Mouse (Mus musculus): ENCODE measurements at regions not wholly inside any gene's neighbourhood (a gene's known extent, or its start where the extent isn't known, plus 50 kb on each side); places are given as distances from the start of the nearest gene placed in this dataset.

DNA sequence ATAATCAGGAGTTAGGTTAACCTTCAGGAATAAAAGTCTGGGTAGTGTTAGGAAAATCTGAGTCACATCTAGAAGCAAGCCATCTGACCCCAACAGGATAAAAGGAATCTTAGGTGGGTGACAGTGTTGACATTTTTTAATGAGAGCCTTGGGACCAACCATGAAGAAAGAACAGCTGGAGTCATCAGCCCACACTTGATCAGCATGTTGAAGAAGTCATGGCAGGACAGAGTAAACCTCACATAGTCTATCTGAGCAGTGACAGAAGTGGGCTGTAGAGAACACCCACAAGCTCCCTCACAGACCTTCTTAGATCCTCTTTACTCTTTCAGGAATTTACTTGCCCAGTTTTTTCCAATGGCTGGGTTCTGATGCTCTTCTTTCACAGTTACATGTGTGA is 251.9 kb upstream of the N6amt1 start:
- TF ChIP-seq EP300 (IDR thresholded peaks at IDR 0.05; ENCODE audit: low read depth): no peak
- no peak for TF ChIP-seq CTCF (IDR thresholded peaks at IDR 0.05; ENCODE audit: low read depth)
- no peaks in the 10 kb centered on the region for H3K9me3 ChIP-seq (ENCODE audit: control insufficient read depth, low read length)
- no peaks in the 10 kb centered on the region for H3K27me3 ChIP-seq (ENCODE audit: control insufficient read depth, insufficient read depth, low read length)
- H3K4me1 ChIP-seq (replicated peaks; ENCODE audit: control insufficient read depth in 2 of 2, insufficient read depth in 2 of 2, low read length in 1 of 2): no peaks in the 10 kb centered on the region
- DNase-seq (ENCODE audit: low read depth in 3 of 3, low spot score in 3 of 3) (no peak), ATAC-seq (ENCODE audit: insufficient read depth) (no peak)
- H3K4me2 ChIP-seq (ENCODE audit: low read depth): no peak overlapping the region
- no peak overlapping the region for H3K27ac ChIP-seq
- no peak overlapping the region for H3K4me3 ChIP-seq (ENCODE audit: insufficient read depth in 1 of 2, low read depth in 2 of 2, low read length in 2 of 2)
- H3K36me3 ChIP-seq (replicated peaks; ENCODE audit: control insufficient read depth, insufficient read depth, low read depth): no peaks in the 10 kb centered on the region
- H3K9ac ChIP-seq (replicated peaks): no peak overlapping the region

DNA sequence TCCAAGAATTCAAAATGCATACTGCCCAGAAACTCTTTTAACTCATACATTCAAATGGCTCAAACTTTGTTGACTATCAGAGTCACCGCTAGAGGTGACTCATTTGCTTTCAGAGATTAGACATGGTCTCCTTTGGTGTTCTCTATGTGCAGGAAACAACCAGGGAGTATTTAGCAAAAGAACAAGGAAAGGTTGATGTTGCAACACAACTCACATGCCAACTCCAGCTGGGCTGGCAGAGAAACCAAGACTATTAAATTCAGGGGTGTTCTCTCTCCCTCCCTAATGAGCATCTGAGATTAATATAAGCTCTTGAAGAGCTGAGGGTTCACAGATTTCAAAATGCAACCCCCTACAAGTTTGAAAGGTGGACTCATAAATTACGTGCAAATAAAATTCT is 262.0 kb upstream of the N6amt1 start:
- TF ChIP-seq CTCF (IDR thresholded peaks at IDR 0.05; ENCODE audit: low read depth) (no peak), EP300 (IDR thresholded peaks at IDR 0.05; ENCODE audit: low read depth) (no peak)
- WGBS (ENCODE audit: insufficient replicate concordance): 61% methylated on average over 2 of the region's 2 CpGs
- Histone ChIP-seq H3K27me3 (ENCODE audit: control insufficient read depth, insufficient read depth, low read length) (no peaks in the 10 kb centered on the region), H3K27ac (no peak overlapping the region), H3K4me3 (ENCODE audit: insufficient read depth in 1 of 2, low read depth in 2 of 2, low read length in 2 of 2) (no peak overlapping the region), H3K4me2 (ENCODE audit: low read depth) (no peak overlapping the region), H3K4me1 (replicated peaks; ENCODE audit: control insufficient read depth in 2 of 2, insufficient read depth in 2 of 2, low read length in 1 of 2) (no peaks in the 10 kb centered on the region), H3K9ac (replicated peaks) (no peak overlapping the region), H3K9me3 (ENCODE audit: control insufficient read depth, low read length) (no peaks in the 10 kb centered on the region), H3K36me3 (replicated peaks; ENCODE audit: control insufficient read depth, insufficient read depth, low read depth) (no peaks in the 10 kb centered on the region)
- ATAC-seq (ENCODE audit: insufficient read depth): no peak
- DNase-seq (ENCODE audit: low read depth in 3 of 3, low spot score in 3 of 3): no peak

DNA sequence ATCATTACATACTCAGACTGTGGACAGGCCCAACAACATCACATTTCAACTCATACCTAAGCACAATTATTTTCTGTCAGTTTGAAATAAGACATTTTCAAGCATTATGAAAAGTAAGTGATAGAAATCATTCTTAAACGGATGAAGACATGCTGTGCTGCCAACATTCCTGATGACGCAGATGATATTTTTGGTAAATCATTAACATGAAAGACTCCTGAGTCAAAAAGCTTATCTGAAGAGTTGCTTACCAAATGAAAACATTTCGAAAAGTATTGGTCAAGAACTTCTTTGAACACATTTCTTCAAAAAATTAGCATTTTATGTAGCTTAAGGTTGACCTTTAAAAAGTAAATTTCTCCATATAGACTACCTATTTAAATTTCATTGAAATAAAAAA is 264.7 kb upstream of the N6amt1 start:
- no peaks in the 10 kb centered on the region for H3K4me1 ChIP-seq (replicated peaks; ENCODE audit: control insufficient read depth in 2 of 2, insufficient read depth in 2 of 2, low read length in 1 of 2)
- H3K9ac ChIP-seq (replicated peaks): no peak overlapping the region
- ATAC-seq (ENCODE audit: insufficient read depth) (no peak), DNase-seq (ENCODE audit: low read depth in 3 of 3, low spot score in 3 of 3) (no peak)
- no peaks in the 10 kb centered on the region for H3K9me3 ChIP-seq (ENCODE audit: control insufficient read depth, low read length)
- no peak overlapping the region for H3K4me2 ChIP-seq (ENCODE audit: low read depth)
- no peaks in the 10 kb centered on the region for H3K36me3 ChIP-seq (replicated peaks; ENCODE audit: control insufficient read depth, insufficient read depth, low read depth)
- no peak overlapping the region for H3K4me3 ChIP-seq (ENCODE audit: insufficient read depth in 1 of 2, low read depth in 2 of 2, low read length in 2 of 2)
- no peak overlapping the region for H3K27ac ChIP-seq
- no peaks in the 10 kb centered on the region for H3K27me3 ChIP-seq (ENCODE audit: control insufficient read depth, insufficient read depth, low read length)
- TF ChIP-seq CTCF (IDR thresholded peaks at IDR 0.05; ENCODE audit: low read depth) (no peak), EP300 (IDR thresholded peaks at IDR 0.05; ENCODE audit: low read depth) (no peak)
- WGBS (ENCODE audit: insufficient replicate concordance): 46% methylated on average over 3 of the region's 3 CpGs

DNA sequence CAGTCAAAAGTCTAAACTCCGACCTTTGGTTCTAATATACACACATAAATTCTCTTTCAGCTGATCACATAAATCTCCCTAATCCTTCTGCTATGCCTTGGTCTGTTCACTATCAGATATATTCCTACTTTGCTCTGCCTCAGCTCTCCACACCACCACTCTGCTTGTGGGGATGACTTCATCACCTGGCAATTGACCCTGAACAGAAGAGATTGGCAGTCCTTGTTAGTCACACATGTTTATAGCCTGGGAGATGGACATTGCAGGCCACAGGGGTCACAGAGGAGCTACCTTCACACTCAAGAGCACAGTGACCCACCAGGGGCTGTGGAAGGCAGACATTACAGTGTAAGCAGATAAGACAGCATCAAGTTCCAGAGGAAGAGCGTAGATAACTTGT is 270.5 kb upstream of the N6amt1 start:
- Histone ChIP-seq H3K36me3 (replicated peaks; ENCODE audit: control insufficient read depth, insufficient read depth, low read depth) (no peaks in the 10 kb centered on the region), H3K27ac (no peak overlapping the region), H3K9ac (replicated peaks) (no peak overlapping the region), H3K9me3 (ENCODE audit: control insufficient read depth, low read length) (no peaks in the 10 kb centered on the region), H3K4me1 (replicated peaks; ENCODE audit: control insufficient read depth in 2 of 2, insufficient read depth in 2 of 2, low read length in 1 of 2) (no peaks in the 10 kb centered on the region), H3K27me3 (ENCODE audit: control insufficient read depth, insufficient read depth, low read length) (no peaks in the 10 kb centered on the region), H3K4me3 (ENCODE audit: insufficient read depth in 1 of 2, low read depth in 2 of 2, low read length in 2 of 2) (no peak overlapping the region), H3K4me2 (ENCODE audit: low read depth) (no peak overlapping the region)
- 39% methylated on average over 2 of the region's 2 CpGs for WGBS (ENCODE audit: insufficient replicate concordance)
- ATAC-seq (ENCODE audit: insufficient read depth): no peak
- DNase-seq (ENCODE audit: low read depth in 3 of 3, low spot score in 3 of 3): no peak
- TF ChIP-seq EP300 (IDR thresholded peaks at IDR 0.05; ENCODE audit: low read depth) (no peak), CTCF (IDR thresholded peaks at IDR 0.05; ENCODE audit: low read depth) (no peak)

DNA sequence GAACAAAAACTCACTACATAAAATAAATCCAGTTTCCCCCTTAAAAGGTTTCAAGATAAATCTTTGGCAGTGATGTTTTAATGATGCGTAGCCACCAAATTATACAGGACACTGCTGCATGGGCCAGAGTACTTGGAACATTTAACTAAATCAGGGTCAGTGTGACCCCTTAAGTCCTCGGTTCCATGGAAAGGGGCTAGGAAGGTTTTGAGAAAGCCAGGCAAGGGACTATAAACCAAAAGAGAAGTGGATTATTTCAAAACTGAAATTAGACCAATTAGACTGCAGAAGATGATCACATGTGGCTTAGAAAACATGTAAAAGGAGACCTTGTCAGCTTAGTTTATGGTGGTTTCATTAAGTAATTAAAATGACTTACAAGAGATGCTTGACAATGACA is 276.6 kb upstream of the N6amt1 start:
- Histone ChIP-seq H3K27me3 (ENCODE audit: control insufficient read depth, insufficient read depth, low read length) (no peaks in the 10 kb centered on the region), H3K9me3 (ENCODE audit: control insufficient read depth, low read length) (no peaks in the 10 kb centered on the region), H3K9ac (replicated peaks) (no peak overlapping the region), H3K27ac (no peak overlapping the region), H3K4me1 (replicated peaks; ENCODE audit: control insufficient read depth in 2 of 2, insufficient read depth in 2 of 2, low read length in 1 of 2) (no peaks in the 10 kb centered on the region), H3K4me2 (ENCODE audit: low read depth) (no peak overlapping the region), H3K4me3 (ENCODE audit: insufficient read depth in 1 of 2, low read depth in 2 of 2, low read length in 2 of 2) (no peak overlapping the region), H3K36me3 (replicated peaks; ENCODE audit: control insufficient read depth, insufficient read depth, low read depth) (no peaks in the 10 kb centered on the region)
- TF ChIP-seq EP300 (IDR thresholded peaks at IDR 0.05; ENCODE audit: low read depth): no peak
- no peak for TF ChIP-seq CTCF (IDR thresholded peaks at IDR 0.05; ENCODE audit: low read depth)
- WGBS (ENCODE audit: insufficient replicate concordance): 59% methylated on average over 2 of the region's 2 CpGs
- ATAC-seq (ENCODE audit: insufficient read depth) (no peak), DNase-seq (ENCODE audit: low read depth in 3 of 3, low spot score in 3 of 3) (no peak)

DNA sequence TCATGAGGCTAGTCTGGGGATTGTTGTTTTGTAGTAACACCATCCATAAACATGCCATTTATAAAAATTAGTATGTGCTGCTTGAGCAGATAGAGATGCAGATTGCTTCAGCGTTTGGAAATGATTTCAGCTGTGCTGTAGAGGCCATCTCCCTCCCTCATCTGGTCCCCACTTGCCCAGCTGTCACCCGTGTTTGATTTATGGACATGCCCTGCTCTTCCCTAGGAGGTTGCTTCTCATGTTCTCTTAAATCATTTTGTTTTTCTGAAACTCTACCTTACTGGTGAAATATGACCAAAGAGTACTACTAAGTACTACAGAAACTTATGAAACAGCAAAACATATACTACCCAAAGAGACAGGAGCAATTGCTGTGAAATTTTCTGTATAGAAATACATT is 284.7 kb upstream of the N6amt1 start:
- H3K4me2 ChIP-seq (ENCODE audit: low read depth): no peak overlapping the region
- no peaks in the 10 kb centered on the region for H3K36me3 ChIP-seq (replicated peaks; ENCODE audit: control insufficient read depth, insufficient read depth, low read depth)
- H3K4me1 ChIP-seq (replicated peaks; ENCODE audit: control insufficient read depth in 2 of 2, insufficient read depth in 2 of 2, low read length in 1 of 2): no peaks in the 10 kb centered on the region
- DNase-seq (ENCODE audit: low read depth in 3 of 3, low spot score in 3 of 3): no peak
- TF ChIP-seq CTCF (IDR thresholded peaks at IDR 0.05; ENCODE audit: low read depth): no peak
- TF ChIP-seq EP300 (IDR thresholded peaks at IDR 0.05; ENCODE audit: low read depth): no peak
- H3K4me3 ChIP-seq (ENCODE audit: insufficient read depth in 1 of 2, low read depth in 2 of 2, low read length in 2 of 2): no peak overlapping the region
- no peaks in the 10 kb centered on the region for H3K27me3 ChIP-seq (ENCODE audit: control insufficient read depth, insufficient read depth, low read length)
- H3K27ac ChIP-seq: no peak overlapping the region
- no peak overlapping the region for H3K9ac ChIP-seq (replicated peaks)
- no peak for ATAC-seq (ENCODE audit: insufficient read depth)
- 46% methylated on average over 2 of the region's 2 CpGs for WGBS (ENCODE audit: insufficient replicate concordance)
- no peaks in the 10 kb centered on the region for H3K9me3 ChIP-seq (ENCODE audit: control insufficient read depth, low read length)

All from liver, embryonic 14.5 days (tissue).